Mouse (Mus musculus) liver, embryonic 18 days (tissue): Measurements from ENCODE around the gene Atp12a. TPM values are rescaled to one million over a fixed set of nuclear protein-coding genes. Genes with fewer than 3 reads are reported as not detected.

Experiments used
- polyA plus RNA-seq: library from polyadenylated mRNA; depleted of rRNA; stranded (reverse); fragments of >200 nt; gene quantifications from 2 replicates; pipeline ENCODE4 v1.2.3, GENCODE M21; 2012; rRNA removed

The Atp12a gene
- polyA plus RNA-seq = not detected in 2 replicates

DNA sequence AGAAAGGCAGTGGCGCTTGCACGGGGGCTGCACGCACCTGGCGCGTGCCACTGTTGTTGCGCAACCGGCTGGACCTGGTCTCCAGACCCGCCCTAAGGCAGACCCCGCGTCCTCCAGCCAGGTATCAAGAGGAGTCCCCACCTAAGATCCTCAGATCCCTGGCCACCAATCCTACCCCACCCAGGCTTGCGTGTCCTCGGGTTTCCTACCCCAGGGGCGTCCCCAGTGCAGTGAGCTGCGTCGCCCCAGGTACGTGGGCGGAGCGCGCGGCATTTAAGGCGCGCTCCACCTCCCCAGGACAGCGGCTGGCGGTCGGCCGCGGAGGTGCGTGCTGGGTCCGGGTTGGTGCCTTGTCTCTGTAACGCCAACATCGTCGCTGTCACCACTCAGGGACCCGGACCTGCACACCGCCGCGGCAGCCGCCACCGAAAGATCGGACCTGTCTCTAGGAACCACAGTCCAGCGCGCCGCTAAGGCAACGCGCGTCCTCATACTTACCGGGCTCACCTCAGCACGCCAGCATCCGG lies at the start of gene Atp12a:
TSS of gene Atp12a (plus strand) at position 358 of the 527 bp plus-strand sequence.

DNA sequence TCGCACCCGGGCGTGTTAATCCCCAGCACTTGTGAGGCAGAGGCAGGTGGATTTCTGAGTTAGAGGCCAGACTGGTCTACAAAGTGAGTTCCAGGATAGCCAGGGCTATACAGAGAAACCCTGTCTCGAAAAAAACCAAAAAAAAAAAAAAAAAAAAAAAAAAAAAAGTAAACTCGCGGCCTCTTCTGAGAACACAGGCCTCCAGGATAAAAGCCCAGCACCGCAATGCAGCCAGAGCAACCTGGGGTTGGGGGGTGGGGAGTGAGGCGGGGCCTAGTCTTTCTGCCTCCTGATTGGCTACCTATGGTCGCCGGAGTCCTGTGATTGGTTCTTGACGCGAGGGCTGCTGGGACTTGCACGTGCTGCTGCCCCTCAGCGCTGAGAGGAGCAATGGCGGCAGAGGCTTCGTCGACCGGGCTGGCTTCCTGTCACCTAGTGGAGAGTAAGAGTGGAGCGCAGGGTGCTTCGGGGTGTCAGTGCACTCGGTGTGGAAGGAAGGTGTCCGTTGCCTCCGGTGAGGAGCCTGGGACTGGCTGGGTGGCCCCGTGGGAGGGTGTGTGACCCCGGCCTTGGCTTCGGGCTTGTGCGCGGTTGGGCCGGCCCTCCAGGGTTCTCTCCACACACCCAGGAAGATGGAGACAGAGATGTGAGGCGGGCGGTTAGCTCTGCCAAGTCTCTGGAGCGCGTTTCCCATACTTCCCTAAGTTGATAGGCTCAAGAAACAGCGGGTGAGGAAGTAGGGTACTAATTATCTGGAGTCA lies 37.6 kb downstream of the Atp12a start, which contains the start of gene Rnf17:
TSS of gene Rnf17 (plus strand) at position 271 of the 761 bp plus-strand sequence.

Other genes with a start within 250 kb of the Atp12a start
- gene Gzme, start 244.4 kb upstream of the Atp12a start, polyA plus RNA-seq = not detected in 2 replicates
- not detected in 2 replicates for gene Gzmd, start 232.5 kb upstream of the Atp12a start, polyA plus RNA-seq
- gene Gzmg, start 205.5 kb upstream of the Atp12a start, polyA plus RNA-seq = not detected in 2 replicates
- not detected in 2 replicates for gene Gzmn, start 190.5 kb upstream of the Atp12a start, polyA plus RNA-seq
- gene Gzmf, start 153.7 kb upstream of the Atp12a start, polyA plus RNA-seq = not detected in 2 replicates
- 0.10 TPM in 1 of 2 replicates, not detected in the other for gene Gzmc, start 130.4 kb upstream of the Atp12a start, polyA plus RNA-seq
- 2.3 and 4.8 TPM in 2 replicates for gene Gzmb, start 102.8 kb upstream of the Atp12a start, polyA plus RNA-seq
- 0.20 and 0.43 TPM in 2 replicates for gene Rnf17, start 37.5 kb downstream of the Atp12a start, polyA plus RNA-seq
- gene Cenpj, start 210.4 kb downstream of the Atp12a start, polyA plus RNA-seq = 2.6 TPM in 2 replicates
- 2.5 and 3.5 TPM in 2 replicates for gene Parp4, start 210.6 kb downstream of the Atp12a start, polyA plus RNA-seq